Mouse (Mus musculus): ENCODE measurements around the gene Sema3b.

DNA sequence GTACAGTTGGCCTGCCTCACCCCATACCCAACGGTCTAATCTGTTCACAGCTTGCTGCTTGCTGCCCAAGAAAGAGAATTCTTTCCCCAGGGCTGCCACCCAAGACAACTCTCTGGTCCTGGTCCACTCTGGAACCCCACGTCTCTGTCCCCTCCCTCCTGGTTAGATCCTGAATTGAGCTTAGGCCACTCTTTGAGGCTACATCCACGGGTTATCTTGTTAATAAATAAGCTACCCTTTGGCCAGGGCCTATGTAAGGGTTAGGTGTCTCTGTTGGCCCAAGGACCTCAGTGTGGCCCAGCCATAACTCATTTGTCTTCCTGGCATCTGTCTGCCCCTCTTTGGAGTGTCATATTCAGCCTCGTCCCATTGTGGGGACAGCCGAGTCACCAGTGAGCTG is 10.6 kb downstream of the Sema3b start:
- TF ChIP-seq CTCF (IDR thresholded peaks at IDR 0.05; ENCODE audit: extremely low read depth, insufficient read depth, insufficient read length, insufficient replicate concordance) (no peak), POLR2A (IDR thresholded peaks at IDR 0.05; ENCODE audit: low read depth, low read length) (no peak)
